Mouse (Mus musculus) monocyte, adult 5-6 weeks (primary cell): ENCODE results near the gene Ramp1. TPM values are rescaled to one million over a fixed set of nuclear protein-coding genes. Genes with fewer than 3 reads are reported as not detected.

Source experiments
- ATAC-seq: fragments of 153-309, 156-312 bp; replicated peaks from 2 replicates; pipeline ENCODE4 v1.8.0; 2017; ENCODE audit warnings: mild to moderate bottlenecking; ENCODE audit not compliant: low TSS enrichment, insufficient number of reproducible peaks, severe bottlenecking, poor library complexity, low FRiP score
- total RNA-seq: library from RNA; stranded (forward); fragments of 200-1000, 200-491, 200-594 nt; gene quantifications from 3 replicates; pipeline ENCODE4 v1.2.3, GENCODE M21; 2017

The Ramp1 gene
- total RNA-seq, result 15.7 to 28.1 TPM (median 26.3 TPM) in 3 replicates

DNA sequence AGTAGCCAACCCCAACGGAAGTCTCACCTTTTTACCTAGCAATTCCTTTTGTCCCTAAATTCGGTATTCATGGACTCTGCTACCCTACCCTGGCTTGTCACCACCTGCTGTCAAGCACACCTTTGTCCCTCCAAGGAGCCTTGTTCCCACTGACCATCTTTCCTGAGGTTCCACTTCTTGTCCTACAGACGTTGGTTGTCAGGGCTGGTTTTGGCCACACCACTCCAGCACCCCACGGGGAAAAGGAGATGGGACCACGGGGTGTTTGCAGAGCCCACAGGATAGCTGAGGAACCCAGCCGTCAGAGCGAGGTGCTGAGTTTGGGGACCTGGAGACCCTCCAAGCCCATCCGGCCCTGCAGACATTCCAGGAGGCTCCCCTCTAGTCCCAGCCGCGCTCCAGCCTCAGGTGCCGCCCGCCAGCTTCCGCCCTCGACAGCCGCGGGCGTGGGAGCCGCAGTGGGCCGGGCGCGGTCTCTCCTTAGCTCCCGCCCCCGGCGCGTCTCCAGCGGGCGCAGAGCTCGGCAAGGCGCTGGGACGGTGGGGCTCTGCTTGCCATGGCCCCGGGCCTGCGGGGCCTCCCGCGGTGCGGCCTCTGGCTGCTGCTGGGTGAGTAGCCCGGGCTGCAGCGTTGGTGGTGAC lies at the start of gene Ramp1:
TSS of gene Ramp1 (plus strand) at position 290 of the 641 bp plus-strand sequence.
- ATAC-seq, result no peak

DNA sequence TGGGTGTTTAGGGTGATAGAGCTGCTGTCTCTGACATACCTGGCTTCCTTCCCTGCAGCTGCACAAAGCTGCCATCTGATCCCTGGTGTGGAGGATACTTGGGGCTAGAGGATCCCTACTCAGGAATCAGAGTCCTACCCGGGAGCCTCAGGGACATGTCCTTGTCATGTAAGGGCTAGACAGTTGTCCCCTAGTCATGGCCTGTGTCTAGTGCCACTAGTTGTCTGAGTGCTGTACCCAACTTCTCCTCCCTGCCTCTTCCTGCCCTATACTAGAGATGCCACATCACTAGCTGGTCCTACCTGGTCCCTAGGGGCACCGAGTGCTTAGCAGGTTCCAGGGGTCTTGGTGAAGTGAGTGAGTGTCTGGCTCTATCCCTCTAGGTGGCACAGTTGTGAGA lies 42.6 kb upstream of the Ramp1 start:
- ATAC-seq, result no peak

- no peak; the same call in 1 of the 2 replicates for ATAC-seq
These were observed 34.8 kb upstream of the Ramp1 start, which contains the start of gene Rbm44 for GRCm38 (mm10) chr1:91144813-91145212. Rbm44 (plus strand) TSS chr1:91145089.

DNA sequence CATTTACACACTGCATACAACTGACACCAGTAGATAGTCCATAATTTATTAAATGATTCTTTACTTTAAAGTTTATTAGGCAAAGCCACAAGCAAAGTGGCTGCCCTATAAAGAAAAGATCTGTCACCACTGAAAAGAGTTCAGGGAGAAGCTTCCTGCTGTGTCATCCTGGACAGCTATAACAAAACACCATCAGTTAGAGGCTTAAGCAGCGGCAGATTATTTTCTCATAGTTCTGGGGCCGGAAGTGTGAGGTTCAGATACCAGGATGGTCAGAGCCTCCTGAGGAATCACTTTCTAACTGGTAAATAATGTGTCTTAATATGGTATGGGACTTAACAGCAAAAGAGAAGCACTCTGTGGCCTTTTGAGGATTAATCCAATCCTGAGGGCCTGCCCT lies 28.1 kb upstream of the Ramp1 start:
- ATAC-seq, result no peak

DNA sequence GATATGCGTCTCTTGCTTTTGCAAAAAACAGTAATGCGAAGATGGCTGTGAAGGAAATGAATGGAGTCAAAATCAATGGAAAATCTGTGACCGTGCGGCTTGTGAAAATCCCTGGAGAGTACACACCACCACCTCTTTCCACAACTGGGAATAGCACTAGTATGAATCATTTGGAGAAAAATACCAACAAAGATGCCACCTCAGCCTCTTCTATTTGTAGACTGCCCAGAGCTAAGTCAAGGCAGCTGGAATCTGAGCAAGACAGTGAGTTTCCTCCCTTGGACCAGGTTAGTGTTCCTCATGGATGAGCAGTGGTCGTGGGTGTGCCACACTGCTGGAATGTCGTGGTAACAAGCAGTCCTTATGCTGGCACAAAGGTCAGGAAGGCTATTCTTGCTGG lies 12.8 kb upstream of the Ramp1 start:
- ATAC-seq, result no peak

- ATAC-seq, result no peak
These were observed 10.5 kb upstream of the Ramp1 start for GRCm38 (mm10) chr1:91169157-91169556.

- no peak for ATAC-seq
These were observed 4.8 kb upstream of the Ramp1 start for GRCm38 (mm10) chr1:91174796-91175195.

GRCm38 (mm10) chr1:91176026-91176425 lies 3.6 kb upstream of the Ramp1 start:
- no peak for ATAC-seq

DNA sequence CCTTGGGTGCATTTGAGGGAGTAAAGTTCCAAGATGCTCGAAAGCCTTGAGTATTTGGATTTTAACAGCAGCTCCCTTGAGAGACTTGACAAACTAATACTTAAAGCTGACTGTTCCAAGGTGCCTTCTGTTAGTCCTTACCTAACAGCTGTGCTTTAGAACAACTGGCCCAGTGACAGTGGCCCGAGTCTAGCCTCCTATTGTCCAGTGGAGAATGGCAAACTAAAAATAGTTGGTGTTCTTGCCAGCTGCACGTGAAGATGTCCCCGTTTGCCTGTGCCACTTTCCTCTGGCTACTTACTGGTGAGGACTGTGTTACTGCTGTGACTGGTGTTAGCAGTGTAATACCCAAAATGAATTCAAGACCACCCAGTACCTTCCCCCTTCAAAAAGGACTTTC lies 2.8 kb upstream of the Ramp1 start:
- no peak for ATAC-seq

DNA sequence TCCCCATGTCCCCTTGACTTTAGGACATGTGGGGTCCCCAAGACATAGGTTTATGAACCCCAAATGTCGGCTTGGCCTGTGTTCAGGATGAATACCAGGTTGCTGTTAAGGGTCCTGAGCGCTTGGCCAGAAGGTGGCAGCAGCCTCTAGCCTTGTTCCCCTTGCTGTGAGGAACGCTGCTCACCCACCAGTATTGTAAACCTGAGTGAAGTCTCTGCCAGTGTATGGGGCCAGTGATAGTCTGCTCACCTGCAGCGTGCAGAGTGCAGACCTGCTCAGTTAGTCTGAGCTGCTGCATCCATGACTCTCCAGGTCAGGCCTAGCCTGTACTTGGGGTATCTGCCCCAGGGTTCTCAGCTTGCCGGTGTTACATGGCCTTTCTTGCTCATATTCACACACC lies 536 bp upstream of the Ramp1 start:
- ATAC-seq, result peak; percentile 83

DNA sequence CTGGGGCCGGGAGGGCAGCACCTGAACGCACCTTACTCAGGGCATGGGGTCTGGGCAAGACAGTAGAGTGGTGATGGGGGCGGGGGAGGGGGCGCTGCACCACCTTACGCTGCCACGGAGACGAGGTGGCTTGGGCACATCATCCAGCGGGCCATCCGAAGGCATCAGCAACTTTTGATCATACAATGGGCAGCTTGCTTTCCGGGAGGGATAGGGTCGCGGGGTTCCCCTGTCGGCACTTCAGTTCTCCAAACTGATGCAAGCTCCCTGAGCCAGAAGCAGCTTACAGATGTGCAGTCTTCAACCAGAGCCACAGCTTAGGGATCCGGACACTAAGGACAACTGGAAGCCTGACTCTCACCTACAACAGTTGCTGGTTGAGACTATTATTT lies 548 bp downstream of the Ramp1 start:
- ATAC-seq, result no peak

GRCm38 (mm10) chr1:91180723-91181122 lies 1.1 kb downstream of the Ramp1 start:
- no peak for ATAC-seq

GRCm38 (mm10) chr1:91181261-91181660 lies 1.6 kb downstream of the Ramp1 start:
- no peak for ATAC-seq

GRCm38 (mm10) chr1:91181784-91182450 lies 2.3 kb downstream of the Ramp1 start:
- ATAC-seq, result no peak

GRCm38 (mm10) chr1:91183305-91183704 lies 3.7 kb downstream of the Ramp1 start:
- ATAC-seq, result no peak

- no peak for ATAC-seq
These were observed 7.1 kb downstream of the Ramp1 start for GRCm38 (mm10) chr1:91186677-91187076.

- ATAC-seq, result peak; percentile 63
These were observed 7.7 kb downstream of the Ramp1 start for GRCm38 (mm10) chr1:91187315-91187714.

DNA sequence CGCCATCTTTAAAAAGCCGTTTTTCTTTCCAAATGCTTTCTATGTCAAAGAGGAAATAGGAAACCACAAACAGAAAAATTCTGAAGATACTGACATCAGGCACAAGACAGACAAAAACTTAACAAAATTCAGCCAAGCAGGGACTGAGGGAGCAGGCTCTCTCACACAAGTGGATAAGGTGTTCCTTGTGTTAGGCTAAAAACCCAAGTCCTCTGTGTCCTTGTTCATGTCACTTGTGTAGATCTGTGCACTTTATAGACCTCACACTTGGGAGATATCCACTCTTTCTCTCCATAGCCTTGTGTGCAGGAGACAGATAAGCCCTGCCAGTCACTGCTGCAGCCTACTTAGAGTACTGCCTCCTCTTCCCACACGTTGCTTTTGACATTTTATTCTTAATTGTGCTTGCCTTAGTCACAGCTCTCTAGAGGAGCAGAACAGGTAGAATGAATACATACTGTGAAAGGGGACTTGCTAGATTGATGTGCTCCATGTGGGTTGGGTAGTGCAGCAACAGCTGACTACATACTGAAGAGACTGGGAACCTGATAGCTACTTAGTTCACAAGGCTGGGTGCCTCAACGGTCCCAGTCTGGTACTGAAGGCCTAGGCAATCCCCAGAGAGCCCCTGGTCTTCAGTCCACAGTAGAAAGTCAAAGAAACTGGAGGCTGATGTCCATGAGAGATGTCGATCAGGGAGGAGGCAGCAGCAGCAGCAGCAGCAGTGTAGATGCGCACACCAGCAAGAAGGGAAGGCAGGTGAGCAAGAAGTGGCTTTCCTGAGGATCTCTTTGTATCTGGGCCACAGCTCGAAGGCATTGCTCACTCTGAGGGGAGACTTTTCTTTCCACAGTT lies 8.4 kb downstream of the Ramp1 start:
- ATAC-seq, result no peak

- peak; percentile 31; the same call in 1 of the 2 replicates for ATAC-seq
These were observed 9.3 kb downstream of the Ramp1 start for GRCm38 (mm10) chr1:91188851-91189460.
